Mouse (Mus musculus) MEL (cell line): ENCODE data around the gene Armh1. TPM values are rescaled to one million over a fixed set of nuclear protein-coding genes. Genes with fewer than 3 reads are reported as not detected.

Experiments
- DNase-seq: peaks from one replicate; pipeline ENCODE4 v3.0.0; 2011; ENCODE audit warnings: low read depth, low spot score
- H3K27ac ChIP-seq: 2 replicates; pipeline ENCODE4 v1.5.1; 2012; ENCODE audit warnings: low read depth, mild to moderate bottlenecking, control low read depth, low read length, moderate library complexity; ENCODE audit not compliant: control insufficient read depth
- H3K27me3 ChIP-seq, 2 experiments: fragments of 150-350 bp in 1 of 2; sonication (generic) in 1 of 2; 2 replicates each; pipeline ENCODE4 v1.6.1; 2012; ENCODE audit warnings: low read length in 2 of 2, mild to moderate bottlenecking in 2 of 2, improper control_type of control experiment in 1 of 2, moderate library complexity in 1 of 2; ENCODE audit not compliant: insufficient read depth in 2 of 2, control insufficient read depth in 1 of 2
- H3K36me3 ChIP-seq, 2 experiments: 2 replicates each; pipeline ENCODE4 v1.6.1; 2012 to 2014; ENCODE audit warnings: low read length in 2 of 2, improper control_type of control experiment in 1 of 2, inconsistent platforms in 1 of 2, mild to moderate bottlenecking in 1 of 2; ENCODE audit not compliant: insufficient read depth in 2 of 2, control insufficient read depth in 1 of 2
- H3K4me1 ChIP-seq, 2 experiments: fragments of 150-350 bp in 1 of 2; sonication (generic) in 1 of 2; 2 replicates each; pipeline ENCODE4 v1.6.1; 2012; ENCODE audit warnings: low read length in 2 of 2, improper control_type of control experiment in 1 of 2, mild to moderate bottlenecking in 1 of 2; ENCODE audit not compliant: insufficient read depth in 2 of 2, control insufficient read depth in 1 of 2
- H3K4me3 ChIP-seq, 2 experiments: fragments of 150-350 bp in 1 of 2; sonication (generic) in 1 of 2; 2 replicates each; pipeline ENCODE4 v1.5.1; 2012; ENCODE audit warnings: low read depth in 2 of 2, low read length in 2 of 2, mild to moderate bottlenecking in 2 of 2, moderate library complexity in 2 of 2, control low read depth in 1 of 2, improper control_type of control experiment in 1 of 2; ENCODE audit not compliant: control insufficient read depth in 1 of 2, insufficient read depth in 1 of 2
- H3K79me2 ChIP-seq: 2 replicates; pipeline ENCODE4 v1.6.1; 2012; ENCODE audit warnings: mild to moderate bottlenecking, low read length, moderate library complexity; ENCODE audit not compliant: control insufficient read depth, poor library complexity, insufficient read depth
- H3K9ac ChIP-seq: 2 replicates; pipeline ENCODE4 v1.6.1; 2012; ENCODE audit warnings: low read depth, mild to moderate bottlenecking, control low read depth, low read length, moderate library complexity; ENCODE audit not compliant: control insufficient read depth, poor library complexity, severe bottlenecking
- H3K9me3 ChIP-seq: fragments of 150-350 bp; sonication (generic); replicated peaks from 2 replicates; pipeline ENCODE4 v1.6.1; 2012; ENCODE audit warnings: mild to moderate bottlenecking, low read length, improper control_type of control experiment, moderate library complexity; ENCODE audit not compliant: insufficient read depth
- BHLHE40 ChIP-seq: IDR thresholded peaks from 2 replicates; pipeline ENCODE4 v1.6.1; 2012; ENCODE audit warnings: low read depth, mild to moderate bottlenecking, inconsistent platforms, low read length, improper control_type of control experiment, borderline replicate concordance
- CTCF ChIP-seq, 3 experiments: IDR thresholded peaks in 2 of 3; conservative IDR thresholded peaks in 1 of 3; 2 replicates each; pipeline ENCODE4 v1.5.1; 2011 to 2012; ENCODE audit warnings: low read length in 3 of 3, low read depth in 2 of 3, mild to moderate bottlenecking in 2 of 3, improper control_type of control experiment in 1 of 3, inconsistent platforms in 1 of 3, mixed read lengths in 1 of 3, moderate library complexity in 1 of 3; ENCODE audit not compliant: control insufficient read depth in 1 of 3, insufficient read depth in 1 of 3, poor library complexity in 1 of 3, severe bottlenecking in 1 of 3
- E2F4 ChIP-seq: IDR thresholded peaks from 2 replicates; pipeline ENCODE4 v1.6.1; 2011; ENCODE audit warnings: low read depth, low read length, improper control_type of control experiment, borderline replicate concordance
- ELF1 ChIP-seq: IDR thresholded peaks from 2 replicates; pipeline ENCODE4 v1.6.1; 2014; ENCODE audit warnings: low read depth, mild to moderate bottlenecking, inconsistent platforms, low read length, improper control_type of control experiment, moderate library complexity
- EP300 ChIP-seq, 2 experiments: IDR thresholded peaks; 2 replicates each; pipeline ENCODE4 v1.6.1; 2011; ENCODE audit warnings: improper control_type of control experiment in 2 of 2, low read length in 2 of 2, low read depth in 1 of 2, mild to moderate bottlenecking in 1 of 2
- ETS1 ChIP-seq: IDR thresholded peaks from 2 replicates; pipeline ENCODE4 v1.6.1; 2012; ENCODE audit warnings: low read depth, mild to moderate bottlenecking, inconsistent platforms, low read length, improper control_type of control experiment, moderate library complexity
- GATA1 ChIP-seq: IDR thresholded peaks from 2 replicates; pipeline ENCODE4 v1.6.1; 2011; ENCODE audit warnings: low read depth, low read length, improper control_type of control experiment
- HCFC1 ChIP-seq: IDR thresholded peaks from 2 replicates; pipeline ENCODE4 v1.6.1; 2012; ENCODE audit warnings: low read depth, mild to moderate bottlenecking, inconsistent platforms, low read length, improper control_type of control experiment, moderate library complexity
- KAT2A ChIP-seq: conservative IDR thresholded peaks from 2 replicates; pipeline ENCODE4 v1.6.1; 2012; ENCODE audit warnings: low read depth, low read length, improper control_type of control experiment, inconsistent platforms
- MAFK ChIP-seq: IDR thresholded peaks from 2 replicates; pipeline ENCODE4 v1.6.1; 2011; ENCODE audit warnings: low read depth, mild to moderate bottlenecking, low read length, improper control_type of control experiment, borderline replicate concordance
- MAX ChIP-seq: IDR thresholded peaks from 2 replicates; pipeline ENCODE4 v1.6.1; 2011; ENCODE audit warnings: low read length, improper control_type of control experiment
- MXI1 ChIP-seq: IDR thresholded peaks from 2 replicates; pipeline ENCODE4 v1.6.1; 2011; ENCODE audit warnings: mild to moderate bottlenecking, low read depth, low read length, improper control_type of control experiment
- MYB ChIP-seq: IDR thresholded peaks from 2 replicates; pipeline ENCODE4 v1.6.1; 2011; ENCODE audit warnings: mild to moderate bottlenecking, low read depth, low read length, improper control_type of control experiment
- MYC ChIP-seq: IDR thresholded peaks from 2 replicates; pipeline ENCODE4 v1.6.1; 2011; ENCODE audit warnings: low read depth, mild to moderate bottlenecking, low read length, improper control_type of control experiment, moderate library complexity
- NELFE ChIP-seq: IDR thresholded peaks from 2 replicates; pipeline ENCODE4 v1.6.1; 2011; ENCODE audit warnings: low read depth, low read length, improper control_type of control experiment
- RAD21 ChIP-seq: IDR thresholded peaks from 2 replicates; pipeline ENCODE4 v1.6.1; 2011; ENCODE audit warnings: mild to moderate bottlenecking, low read depth, low read length, improper control_type of control experiment
- SMC3 ChIP-seq: IDR thresholded peaks from 2 replicates; pipeline ENCODE4 v1.6.1; 2011; ENCODE audit warnings: low read depth, low read length, improper control_type of control experiment
- TBP ChIP-seq: IDR thresholded peaks from 2 replicates; pipeline ENCODE4 v1.8.0; 2011; ENCODE audit warnings: low read depth, low read length, improper control_type of control experiment
- USF1 ChIP-seq: IDR thresholded peaks from 2 replicates; pipeline ENCODE4 v1.6.1; 2014; ENCODE audit warnings: low read depth, mild to moderate bottlenecking, inconsistent platforms, low read length, improper control_type of control experiment, moderate library complexity
- USF2 ChIP-seq, 2 experiments: IDR thresholded peaks; 2 replicates each; pipeline ENCODE4 v1.6.1; 2011 to 2012; ENCODE audit warnings: improper control_type of control experiment in 2 of 2, low read length in 2 of 2, borderline replicate concordance in 1 of 2, inconsistent platforms in 1 of 2, low read depth in 1 of 2, mild to moderate bottlenecking in 1 of 2; ENCODE audit not compliant: insufficient read depth in 1 of 2
- ZC3H11A ChIP-seq: IDR thresholded peaks from 2 replicates; pipeline ENCODE4 v1.6.1; 2012; ENCODE audit warnings: low read depth, mild to moderate bottlenecking, inconsistent platforms, low read length, improper control_type of control experiment
- ZKSCAN1 ChIP-seq: IDR thresholded peaks from 2 replicates; pipeline ENCODE4 v1.6.1; 2012; ENCODE audit warnings: low read depth, mild to moderate bottlenecking, inconsistent platforms, low read length, improper control_type of control experiment, moderate library complexity
- ZNF384 ChIP-seq: IDR thresholded peaks from 2 replicates; pipeline ENCODE4 v1.6.1; 2012; ENCODE audit warnings: low read depth, mild to moderate bottlenecking, inconsistent platforms, low read length, improper control_type of control experiment
- polyA plus RNA-seq, 2 experiments: library from polyadenylated mRNA; stranded (reverse) in 1 of 2; unstranded in 1 of 2; fragments of >175 nt in 1 of 2; fragments of >200 nt in 1 of 2; gene quantifications; 2 replicates each; pipeline versions ENCODE4 v1.2.1 to v1.2.4; 2012; ENCODE audit warnings: low replicate concordance in 2 of 2, low read depth in 1 of 2; ENCODE audit not compliant: insufficient read length in 2 of 2, insufficient read depth in 1 of 2, missing spikeins in 1 of 2
- total RNA-seq: library from RNA; depleted of rRNA; stranded (reverse); fragments of 300-350 nt; gene quantifications from 2 replicates; pipeline ENCODE4 v1.2.3, GENCODE M21; 2012

The Armh1 gene
- total and polyA plus RNA-seq, 3 experiments: not detected

DNA sequence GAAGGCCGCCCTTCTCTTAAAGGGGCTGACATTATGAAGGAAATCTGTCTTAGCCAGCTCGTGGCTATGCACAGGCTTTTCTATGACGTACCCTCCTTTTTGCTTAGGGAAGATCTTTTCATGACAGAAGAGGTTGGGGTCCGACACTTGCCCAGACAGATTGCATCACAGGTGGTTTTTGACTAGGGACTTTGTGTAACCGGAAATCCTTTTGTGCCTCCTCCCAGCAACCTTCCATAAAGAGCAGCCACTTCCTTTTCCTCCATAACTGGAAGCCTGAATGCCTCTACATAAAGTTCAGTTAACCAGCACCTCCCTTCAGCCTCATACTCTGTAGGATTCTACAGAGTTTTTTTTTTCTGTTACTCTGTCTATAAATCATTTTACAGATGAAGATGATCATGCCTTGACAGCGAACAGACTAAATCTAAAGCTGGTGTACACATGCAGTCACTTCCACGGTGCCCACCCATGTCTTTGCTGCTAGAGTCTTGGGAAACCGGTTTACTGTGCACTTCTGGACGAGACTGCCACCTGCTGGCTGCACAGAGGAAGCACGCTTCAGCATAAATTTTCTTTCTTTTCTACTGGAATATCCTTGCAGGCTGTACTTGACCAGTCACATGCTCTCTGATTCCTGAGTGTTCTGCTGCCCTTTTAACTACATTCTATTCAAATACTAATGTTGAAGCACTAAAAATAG lies 33.3 kb downstream of the Armh1 start:
- peak overlapping the region in 1 of 2 experiments; percentile 4; a peak in 1 of 4 replicates for H3K4me3 ChIP-seq
- H3K79me2 ChIP-seq: no peaks in the 10 kb centered on the region
- H3K27ac ChIP-seq: no peak overlapping the region
- DNase-seq: peak; percentile 78
- H3K27me3 ChIP-seq: no peaks in the 10 kb centered on the region
- peaks cover 0 to 16% of the 10 kb centered on the region in 2 experiments; a peak in 2 of 4 replicates for H3K36me3 ChIP-seq
- H3K9ac ChIP-seq: peak overlapping the region; percentile 17; the same call in 1 of the 2 replicates
- H3K9me3 ChIP-seq: no peaks in the 10 kb centered on the region
- no peak for TF ChIP-seq MAFK
- TF ChIP-seq ETS1: no peak
- peak; percentile 41; the same call in 1 of the 2 replicates for TF ChIP-seq BHLHE40
- peak; percentile 44; the same call in 1 of the 2 replicates for TF ChIP-seq HCFC1
- TF ChIP-seq TBP: no peak
- TF ChIP-seq USF2 (IDR thresholded peaks at IDR 0.05; ENCODE audit: borderline replicate concordance in 1 of 2, insufficient read depth in 1 of 2, low read depth in 1 of 2, low read length in 2 of 2): no peak
- no peak; the same call in 1 of the 2 replicates for TF ChIP-seq NELFE
- TF ChIP-seq ELF1: no peak
- peak; percentile 61; the same call in 1 of the 2 replicates for TF ChIP-seq USF1
- no peak for TF ChIP-seq E2F4
- no peak for TF ChIP-seq KAT2A
- TF ChIP-seq RAD21: peak; percentile 56
- 0 out of 2 replicates have a peak, but pooled peaks have one; percentile 14 for TF ChIP-seq MYB
- peak; percentile 74 for TF ChIP-seq MXI1
- TF ChIP-seq MAX: peak; percentile 72
- peak; percentile 82 to 94 (median 91) for TF ChIP-seq CTCF (IDR thresholded peaks at IDR 0.05 in 2 of 3, conservative IDR thresholded peaks at IDR 0.05 in 1 of 3; ENCODE audit: control insufficient read depth in 1 of 3, insufficient read depth in 1 of 3, low read depth in 2 of 3, low read length in 3 of 3, poor library complexity in 1 of 3, severe bottlenecking in 1 of 3)
- TF ChIP-seq GATA1: no peak
- TF ChIP-seq ZKSCAN1: 0 out of 2 replicates have a peak, but pooled peaks have one; percentile 38
- peak; percentile 85 for TF ChIP-seq MYC
- TF ChIP-seq EP300 (IDR thresholded peaks at IDR 0.05; ENCODE audit: low read depth in 1 of 2, low read length in 2 of 2): no peak
- peak; percentile 59 for TF ChIP-seq SMC3
- TF ChIP-seq ZNF384: no peak
- peak; percentile 37; the same call in 1 of the 2 replicates for TF ChIP-seq ZC3H11A
- peaks cover 5 to 18% of the 10 kb centered on the region in 2 experiments; a peak in 3 of 4 replicates for H3K4me1 ChIP-seq
